Mouse (Mus musculus): ENCODE data around the gene 2510039O18Rik. TPM values are rescaled to one million over a fixed set of nuclear protein-coding genes. Genes with fewer than 3 reads are reported as not detected.

The 2510039O18Rik gene
- total and polyA plus RNA-seq, 3 experiments: 23.9 to 32.8 (median 27.9) TPM

DNA sequence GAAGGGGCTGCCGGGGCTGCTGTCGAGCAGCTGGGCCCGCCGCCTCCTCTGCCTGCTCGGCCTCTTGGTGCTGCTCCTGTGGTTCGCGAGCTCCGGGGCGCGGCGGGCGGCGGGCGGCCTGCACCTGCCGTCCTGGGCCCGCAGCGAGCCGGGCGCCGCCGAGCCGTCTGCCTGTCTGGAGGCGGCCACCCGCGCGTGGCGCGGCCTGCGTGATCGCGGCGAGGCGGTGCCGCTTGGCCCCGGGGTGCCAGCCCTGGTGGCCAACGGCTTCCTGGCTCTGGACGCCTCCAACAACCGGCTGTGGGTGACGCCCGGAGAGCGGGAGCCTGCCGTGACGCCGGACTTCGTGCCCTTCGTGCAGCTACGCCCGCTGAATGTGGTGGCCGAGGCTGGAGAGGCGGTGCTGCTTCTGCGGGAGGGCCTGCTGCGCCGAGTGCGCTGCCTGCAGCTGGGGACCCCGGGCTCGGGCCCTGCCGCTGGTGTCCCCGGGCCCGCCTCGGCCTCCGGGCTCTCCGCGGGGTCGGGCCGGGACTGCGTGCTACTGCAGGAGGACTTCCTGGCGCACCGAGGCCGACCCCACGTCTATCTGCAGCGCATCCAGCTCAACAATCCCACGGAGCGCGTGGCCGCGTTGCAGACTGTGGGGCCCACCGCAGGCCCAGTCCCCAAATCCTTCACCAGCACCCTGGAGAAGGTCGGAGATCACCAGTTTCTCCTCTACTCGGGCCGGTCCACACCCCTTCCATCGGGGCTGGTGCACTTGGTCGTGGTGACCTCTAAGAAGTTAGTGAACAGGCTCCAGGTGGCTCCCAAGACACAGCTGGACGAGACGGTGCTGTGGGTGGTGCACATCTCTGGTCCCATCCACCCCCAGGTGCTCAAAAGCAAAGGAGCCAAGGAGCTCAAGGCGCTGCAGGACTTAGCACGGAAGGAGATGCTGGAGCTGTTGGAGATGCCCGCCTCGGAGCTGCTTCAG lies 638 bp downstream of the 2510039O18Rik start:
- H3K79me2 ChIP-seq (replicated peaks; ENCODE audit: control insufficient read depth, extremely low read depth, insufficient read depth, poor library complexity, severe bottlenecking): peaks cover 28% of the 10 kb centered on the region
- peak overlapping the region; percentile 85 for H3K9ac ChIP-seq (ENCODE audit: insufficient read depth, low read depth)
- peaks cover 24% of the 10 kb centered on the region for H3K27me3 ChIP-seq (replicated peaks)
- H3K4me1 ChIP-seq (ENCODE audit: control insufficient read depth in 1 of 2, insufficient read depth in 2 of 2): peaks cover 13 to 40% of the 10 kb centered on the region in 2 experiments
- DNase-seq (ENCODE audit: extremely low read depth): no peak
- in situ Hi-C loops (cut with MboI; ENCODE audit: low pct_ligation_motif_present, low pct_unique_long_range_greater_than_20kb, low sequenced_read_pairs): no loop called here
- peak overlapping the region; percentile 61 to 100 (median 98) for H3K4me3 ChIP-seq (replicated peaks in 1 of 3; ENCODE audit: low read depth in 2 of 3, low read length in 2 of 3, poor library complexity in 1 of 3)
- H3K4me2 ChIP-seq (ENCODE audit: insufficient read depth, low read depth, poor library complexity, severe bottlenecking): peak overlapping the region; percentile 80
- H3K9me3 ChIP-seq (replicated peaks; ENCODE audit: low read length): no peaks in the 10 kb centered on the region
- H3K36me3 ChIP-seq (replicated peaks in 1 of 2; ENCODE audit: control insufficient read depth in 1 of 2, insufficient read depth in 1 of 2, low read length in 1 of 2): peaks cover 25 to 38% of the 10 kb centered on the region in 2 experiments
- no peak overlapping the region for H3K27ac ChIP-seq (ENCODE audit: insufficient read depth, low read depth)
- dilution Hi-C loops (cut with MboI; ENCODE audit: extremely low pct_ligation_motif_present, extremely low pct_unique_long_range_greater_than_20kb, low sequenced_read_pairs): no loop called here
- 0 out of 2 replicates have a peak, but pooled peaks have one; percentile 6 for TF ChIP-seq MXI1 (IDR thresholded peaks at IDR 0.05; ENCODE audit: low read depth, low read length)
- no peak for TF ChIP-seq ZMIZ1 (IDR thresholded peaks at IDR 0.05; ENCODE audit: low read depth, low read length)
- TF ChIP-seq UBTF (IDR thresholded peaks at IDR 0.05; ENCODE audit: low read depth, low read length): peak; percentile 31; the same call in 1 of the 2 replicates

DNA sequence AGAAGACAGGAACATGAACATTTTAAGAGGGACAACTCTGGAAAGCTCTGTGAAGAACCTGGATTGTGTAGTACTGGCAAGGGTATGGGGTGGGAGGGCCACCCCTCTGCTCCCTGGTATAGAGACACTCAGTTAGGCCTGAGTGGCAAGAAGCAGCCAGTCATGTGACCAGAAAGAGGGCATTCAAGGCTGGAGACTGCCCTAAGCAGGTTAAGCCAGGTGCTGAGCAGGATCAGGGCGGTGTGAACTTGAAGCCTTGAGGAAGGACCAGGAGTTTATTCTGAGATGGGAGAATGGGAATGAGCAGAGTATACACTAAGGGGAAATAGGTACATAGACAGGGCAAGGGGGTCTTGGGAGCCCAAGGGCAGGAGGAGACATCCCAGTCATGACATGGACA lies 2.3 kb downstream of the 2510039O18Rik start:
- no peak for DNase-seq (ENCODE audit: extremely low read depth)
- dilution Hi-C loops (cut with MboI; ENCODE audit: extremely low pct_ligation_motif_present, extremely low pct_unique_long_range_greater_than_20kb, low sequenced_read_pairs): no loop called here
- H3K36me3 ChIP-seq (replicated peaks in 1 of 2; ENCODE audit: control insufficient read depth in 1 of 2, insufficient read depth in 1 of 2, low read length in 1 of 2): peaks cover 38 to 55% of the 10 kb centered on the region in 2 experiments
- H3K4me1 ChIP-seq (ENCODE audit: control insufficient read depth in 1 of 2, insufficient read depth in 2 of 2): peaks cover 8 to 34% of the 10 kb centered on the region in 2 experiments
- no peak overlapping the region for H3K4me3 ChIP-seq (replicated peaks in 1 of 3; ENCODE audit: low read depth in 2 of 3, low read length in 2 of 3, poor library complexity in 1 of 3)
- 0 out of 2 replicates have a peak overlapping the region, but pooled peaks have one; percentile 18 for H3K9ac ChIP-seq (ENCODE audit: insufficient read depth, low read depth)
- peak overlapping the region; percentile 80; the same call in 1 of the 2 replicates for H3K4me2 ChIP-seq (ENCODE audit: insufficient read depth, low read depth, poor library complexity, severe bottlenecking)
- no peak overlapping the region for H3K27ac ChIP-seq (ENCODE audit: insufficient read depth, low read depth)
- peaks cover 28% of the 10 kb centered on the region for H3K79me2 ChIP-seq (replicated peaks; ENCODE audit: control insufficient read depth, extremely low read depth, insufficient read depth, poor library complexity, severe bottlenecking)
- peaks cover 11% of the 10 kb centered on the region for H3K27me3 ChIP-seq (replicated peaks)
- in situ Hi-C loops (cut with MboI; ENCODE audit: low pct_ligation_motif_present, low pct_unique_long_range_greater_than_20kb, low sequenced_read_pairs): no loop called here
- no peaks in the 10 kb centered on the region for H3K9me3 ChIP-seq (replicated peaks; ENCODE audit: low read length)
- TF ChIP-seq USF1 (IDR thresholded peaks at IDR 0.05; ENCODE audit: low read depth, low read length) (no peak), SIN3A (IDR thresholded peaks at IDR 0.05; ENCODE audit: low read length) (no peak), ZNF384 (IDR thresholded peaks at IDR 0.05; ENCODE audit: low read depth, low read length) (no peak)

DNA sequence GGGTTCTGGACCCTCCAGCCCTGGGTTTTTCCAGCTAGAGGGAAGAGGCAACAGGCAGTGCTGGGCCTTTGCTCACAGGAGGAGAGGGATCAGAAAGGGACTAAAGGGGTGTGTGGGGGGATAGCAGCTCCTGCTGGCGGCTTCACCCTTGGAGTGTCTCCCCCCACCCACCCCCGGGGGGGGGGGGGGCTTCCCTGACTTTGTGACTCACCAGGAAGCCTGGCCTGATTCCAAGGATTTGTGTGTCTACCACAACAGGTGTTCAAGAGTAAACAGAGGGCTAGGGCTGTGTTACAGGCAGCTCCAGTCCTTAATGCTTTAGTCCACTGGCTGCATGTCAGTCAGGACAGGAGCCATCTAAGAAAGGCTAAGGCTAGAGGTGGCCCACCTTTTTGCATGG lies 6.8 kb downstream of the 2510039O18Rik start:
- Histone ChIP-seq H3K36me3 (replicated peaks in 1 of 2; ENCODE audit: control insufficient read depth in 1 of 2, insufficient read depth in 1 of 2, low read length in 1 of 2) (peaks cover 38 to 77% of the 10 kb centered on the region in 2 experiments), H3K9ac (ENCODE audit: insufficient read depth, low read depth) (no peak overlapping the region), H3K4me1 (ENCODE audit: control insufficient read depth in 1 of 2, insufficient read depth in 2 of 2) (peaks cover 4 to 11% of the 10 kb centered on the region in 2 experiments), H3K27me3 (replicated peaks) (no peaks in the 10 kb centered on the region), H3K9me3 (replicated peaks; ENCODE audit: low read length) (no peaks in the 10 kb centered on the region), H3K4me3 (replicated peaks in 1 of 3; ENCODE audit: low read depth in 2 of 3, low read length in 2 of 3, poor library complexity in 1 of 3) (no peak overlapping the region), H3K79me2 (replicated peaks; ENCODE audit: control insufficient read depth, extremely low read depth, insufficient read depth, poor library complexity, severe bottlenecking) (peaks cover 14% of the 10 kb centered on the region), H3K4me2 (ENCODE audit: insufficient read depth, low read depth, poor library complexity, severe bottlenecking) (no peak overlapping the region), H3K27ac (ENCODE audit: insufficient read depth, low read depth) (no peak overlapping the region)
- DNase-seq (ENCODE audit: extremely low read depth): no peak
- TF ChIP-seq UBTF (IDR thresholded peaks at IDR 0.05; ENCODE audit: low read depth, low read length) (no peak), TCF12 (IDR thresholded peaks at IDR 0.05; ENCODE audit: low read depth, low read length) (no peak), MAZ (IDR thresholded peaks at IDR 0.05; ENCODE audit: low read depth, low read length) (no peak), ZMIZ1 (IDR thresholded peaks at IDR 0.05; ENCODE audit: low read depth, low read length) (no peak), RCOR1 (conservative IDR thresholded peaks at IDR 0.05; ENCODE audit: low read depth, low read length) (no peak), EP300 (IDR thresholded peaks at IDR 0.05; ENCODE audit: low read length) (no peak), ETS1 (conservative IDR thresholded peaks at IDR 0.05; ENCODE audit: low read depth, low read length) (no peak), POLR2AphosphoS2 (IDR thresholded peaks at IDR 0.05; ENCODE audit: low read depth, low read length) (no peak), PAX5 (IDR thresholded peaks at IDR 0.05; ENCODE audit: low read length) (no peak), GABPA (IDR thresholded peaks at IDR 0.05; ENCODE audit: insufficient replicate concordance, low read depth, low read length) (no peak)
- in situ Hi-C loops (cut with MboI; ENCODE audit: low pct_ligation_motif_present, low pct_unique_long_range_greater_than_20kb, low sequenced_read_pairs) (no loop called here), dilution Hi-C loops (cut with MboI; ENCODE audit: extremely low pct_ligation_motif_present, extremely low pct_unique_long_range_greater_than_20kb, low sequenced_read_pairs) (no loop called here)

All from CH12.LX (cell line).